10 mouse cellular contexts compared by ENCODE assay signal in the genomic region with DNA sequence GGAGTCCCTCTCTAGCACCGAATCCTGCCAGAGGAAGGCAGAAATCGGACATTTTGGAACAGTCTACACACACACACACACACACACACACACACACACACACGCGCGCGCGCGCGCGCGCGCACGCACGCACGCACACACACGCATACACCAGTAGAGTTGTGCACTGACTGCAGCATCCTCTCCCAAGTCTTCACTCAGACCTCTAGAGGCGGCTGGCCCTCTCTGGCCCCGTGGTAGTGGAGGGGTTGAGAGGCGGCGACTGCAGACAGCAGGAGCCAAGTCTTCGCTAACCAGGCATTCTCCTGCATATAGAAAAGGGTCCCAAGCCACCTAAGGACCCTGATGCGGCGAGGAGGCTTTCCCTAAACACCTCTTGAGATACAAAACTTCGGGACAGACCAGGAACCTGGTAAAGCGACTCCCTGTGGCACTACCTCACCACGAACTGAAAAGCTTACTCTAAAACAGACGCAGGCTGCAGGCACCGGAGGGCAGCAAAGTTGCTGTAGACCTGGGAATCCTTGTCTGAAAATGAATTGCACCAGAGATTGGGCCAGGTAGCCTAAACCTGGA. TPM values are rescaled to one million over a fixed set of nuclear protein-coding genes. Genes with fewer than 3 reads are reported as not detected.
A peak's percentile ranks its signal among the peaks of the same experiment; 100 is the strongest.
DNase-seq lines count a peak whose midpoint lies in the region; ATAC-seq and TF ChIP-seq lines count a peak whose summit lies in the region.
"Had no signal": no experiment of that assay in that cellular context is flagged by ENCODE, and none has a peak within 500 bp of the region (broad histone marks: within the 10 kb centered on the region; RNA-seq: fewer than 3 reads in every experiment).

No protein-coding gene starts in this region.

- no peaks in the 10 kb centered on the region for H3K4me1 ChIP-seq in kidney, postnatal 0 days (replicated peaks; ENCODE audit: insufficient read depth, low read length)
- H3K4me1 ChIP-seq in forebrain, embryonic 13.5 days: peaks cover 18% of the 10 kb centered on the region; the same call in 1 of the 2 replicates
- peaks cover 4% of the 10 kb centered on the region; the same call in 1 of the 2 replicates for H3K4me1 ChIP-seq in midbrain, postnatal 0 days (ENCODE audit: insufficient read depth, low read length)
- H3K4me1 ChIP-seq in liver, embryonic 12.5 days: peaks cover 21% of the 10 kb centered on the region

- no peak for ATAC-seq in CD4-positive, CD25-positive, alpha-beta regulatory T cell, adult 4 months
- no peak for ATAC-seq in kidney, postnatal 0 days (replicated peaks; ENCODE audit: low FRiP score, low read depth)
- ATAC-seq in forebrain, embryonic 13.5 days: no peak
- no peak for ATAC-seq in midbrain, postnatal 0 days (ENCODE audit: low FRiP score)
- no peak for ATAC-seq in liver, embryonic 12.5 days

- TF ChIP-seq CTCF in kidney, postnatal 0 days (IDR thresholded peaks at IDR 0.05; ENCODE audit: low read depth): no peak; the same call in 1 of the 2 replicates
- TF ChIP-seq CTCF in midbrain, postnatal 0 days (IDR thresholded peaks at IDR 0.05): no peak

- no peak overlapping the region for H3K9ac ChIP-seq in kidney, postnatal 0 days (ENCODE audit: low read depth, low read length)
- H3K9ac ChIP-seq in forebrain, embryonic 13.5 days: no peak overlapping the region
- no peak overlapping the region for H3K9ac ChIP-seq in midbrain, postnatal 0 days (replicated peaks; ENCODE audit: low read length, poor library complexity, severe bottlenecking)
- H3K9ac ChIP-seq in liver, embryonic 12.5 days: no peak overlapping the region

- H3K36me3 ChIP-seq in kidney, postnatal 0 days (ENCODE audit: insufficient read depth, low read length): no peaks in the 10 kb centered on the region
- H3K36me3 ChIP-seq in forebrain, embryonic 13.5 days (ENCODE audit: poor library complexity, severe bottlenecking): no peaks in the 10 kb centered on the region
- H3K36me3 ChIP-seq in midbrain, postnatal 0 days (ENCODE audit: insufficient read depth, low read length): no peaks in the 10 kb centered on the region
- no peaks in the 10 kb centered on the region for H3K36me3 ChIP-seq in liver, embryonic 12.5 days

- H3K27ac ChIP-seq in kidney, postnatal 0 days: no peak overlapping the region
- no peak overlapping the region for H3K27ac ChIP-seq in forebrain, embryonic 13.5 days
- H3K27ac ChIP-seq in midbrain, postnatal 0 days (ENCODE audit: low read depth, low read length): no peak overlapping the region
- no peak overlapping the region for H3K27ac ChIP-seq in liver, embryonic 12.5 days
- H3K27ac ChIP-seq: macrophage had no signal

- H3K9me3 ChIP-seq in kidney, postnatal 0 days (replicated peaks; ENCODE audit: low read length): no peaks in the 10 kb centered on the region
- H3K9me3 ChIP-seq in forebrain, embryonic 13.5 days (replicated peaks): no peaks in the 10 kb centered on the region
- no peaks in the 10 kb centered on the region for H3K9me3 ChIP-seq in midbrain, postnatal 0 days (ENCODE audit: low read length)
- H3K9me3 ChIP-seq in liver, embryonic 12.5 days (replicated peaks): no peaks in the 10 kb centered on the region

- DNase-seq in CD4-positive, CD25-positive, alpha-beta regulatory T cell, adult 2 months (ENCODE audit: low read depth, low spot score): peak; percentile 15
- no peak for DNase-seq in kidney, postnatal 0 days (ENCODE audit: low spot score)
- DNase-seq in kidney, adult 8-10 months: no peak
- no peak for DNase-seq in midbrain, postnatal 0 days (ENCODE audit: low spot score)
- DNase-seq in adrenal gland, postnatal 36 days: no peak

- H3K27me3 ChIP-seq in kidney, postnatal 0 days (ENCODE audit: insufficient read depth, low read length): peaks cover 99% of the 10 kb centered on the region
- peaks cover 99% of the 10 kb centered on the region for H3K27me3 ChIP-seq in forebrain, embryonic 13.5 days
- H3K27me3 ChIP-seq in midbrain, postnatal 0 days (ENCODE audit: insufficient read depth, low read length): peaks cover 87% of the 10 kb centered on the region
- peaks cover 100% of the 10 kb centered on the region for H3K27me3 ChIP-seq in liver, embryonic 12.5 days (replicated peaks)

- 2% methylated on average over 28 of the region's 28 CpGs for WGBS in kidney, postnatal 0 days
- WGBS in forebrain, embryonic 13.5 days: under 1% methylated on average over 17 of the region's 28 CpGs
- WGBS in midbrain, postnatal 0 days: under 1% methylated on average over 28 of the region's 28 CpGs
- 1% methylated on average over 27 of the region's 28 CpGs for WGBS in liver, embryonic 12.5 days (ENCODE audit: insufficient replicate concordance)

- peak overlapping the region; percentile 23 for H3K4me2 ChIP-seq in kidney, postnatal 0 days (ENCODE audit: low read length)
- H3K4me2 ChIP-seq in forebrain, embryonic 13.5 days: peak overlapping the region; percentile 23; the same call in 1 of the 2 replicates
- H3K4me2 ChIP-seq in midbrain, postnatal 0 days (ENCODE audit: low read depth, low read length, poor library complexity, severe bottlenecking): peak overlapping the region; percentile 18; the same call in 1 of the 2 replicates
- H3K4me2 ChIP-seq in liver, embryonic 12.5 days: no peak overlapping the region

- H3K4me3 ChIP-seq in kidney, postnatal 0 days (replicated peaks; ENCODE audit: low read depth, low read length): 0 out of 2 replicates have a peak overlapping the region, but pooled peaks have one; percentile 6
- no peak overlapping the region; the same call in 1 of the 2 replicates for H3K4me3 ChIP-seq in forebrain, embryonic 13.5 days
- no peak overlapping the region for H3K4me3 ChIP-seq in midbrain, postnatal 0 days (ENCODE audit: low read depth, low read length)
- H3K4me3 ChIP-seq in liver, embryonic 12.5 days: no peak overlapping the region

RNA-seq across cellular contexts. Expression of a gene that starts 0.6 kb away (rescaled TPM):
- polyA plus RNA-seq in CD4-positive, CD25-positive, alpha-beta regulatory T cell, adult 4 months (2017; shearing (Covaris generic)): not detected
- not detected in 2 replicates for polyA plus RNA-seq in kidney, postnatal 0 days (2015; fragmentation: Nextera tagmentation; extraction: Ambion mirVana)
- not detected in 2 replicates for polyA plus RNA-seq in forebrain, embryonic 13.5 days (2015; fragmentation: Nextera tagmentation; extraction: Ambion mirVana)
- not detected in 2 replicates for total RNA-seq in midbrain, postnatal 0 days (2014; rRNA removed)
- polyA plus RNA-seq in midbrain, postnatal 0 days (2015; fragmentation: Nextera tagmentation; extraction: Ambion mirVana): not detected in 2 replicates
- not detected for total RNA-seq in adrenal gland, postnatal 36 days (2021)
- 0.08 TPM in 1 of 2 replicates, not detected in the other for polyA plus RNA-seq in liver, embryonic 12.5 days (2016; fragmentation: Nextera tagmentation; extraction: Ambion mirVana)
- polyA plus RNA-seq: macrophage; small intestine, adult 2 months had no signal

RNA-seq across cellular contexts. Expression of a gene that starts 46.4 kb away (rescaled TPM):
- 10 to 100 TPM; 20.9 TPM for polyA plus RNA-seq in CD4-positive, CD25-positive, alpha-beta regulatory T cell, adult 4 months (2017; shearing (Covaris generic))
- polyA plus RNA-seq in kidney, postnatal 0 days (2015; fragmentation: Nextera tagmentation; extraction: Ambion mirVana): 9.6 and 10.1 TPM in 2 replicates
- 11.1 and 11.4 TPM in 2 replicates for polyA plus RNA-seq in forebrain, embryonic 13.5 days (2015; fragmentation: Nextera tagmentation; extraction: Ambion mirVana)
- 7.8 and 8.8 TPM in 2 replicates for total RNA-seq in midbrain, postnatal 0 days (2014; rRNA removed)
- polyA plus RNA-seq in midbrain, postnatal 0 days (2015; fragmentation: Nextera tagmentation; extraction: Ambion mirVana): 4.4 and 5.3 TPM in 2 replicates
- total RNA-seq in adrenal gland, postnatal 36 days (2021): 1 to 10 TPM; 6.0 to 6.8 TPM
- 9.2 and 11.5 TPM in 2 replicates for polyA plus RNA-seq in liver, embryonic 12.5 days (2016; fragmentation: Nextera tagmentation; extraction: Ambion mirVana)
